Mouse (Mus musculus): ENCODE data around the gene Gucy2g.

Gene Gucy2g

GRCm38 (mm10) chr19:55241186-55241645 is at the start of gene Gucy2g:
Gene Gucy2g, minus strand, starts transcription at chr19:55241236.
- DNase-seq, result no peak

GRCm38 (mm10) chr19:55288974-55289373 is 47.9 kb upstream of the Gucy2g start:
- no peak for DNase-seq

- DNase-seq, result no peak
These were observed 45.0 kb upstream of the Gucy2g start for GRCm38 (mm10) chr19:55286034-55286433.

GRCm38 (mm10) chr19:55284093-55284492 is 43.1 kb upstream of the Gucy2g start:
- no peak for DNase-seq

- DNase-seq, result no peak
These were observed 35.7 kb upstream of the Gucy2g start for GRCm38 (mm10) chr19:55276770-55277169.

- no peak for DNase-seq
These were observed 35.1 kb upstream of the Gucy2g start for GRCm38 (mm10) chr19:55276100-55276499.

- DNase-seq, result no peak
These were observed 32.3 kb upstream of the Gucy2g start for GRCm38 (mm10) chr19:55273340-55273739.

- peak; percentile 14 for DNase-seq
These were observed 30.4 kb upstream of the Gucy2g start for GRCm38 (mm10) chr19:55271448-55271847.

GRCm38 (mm10) chr19:55269051-55269450 is 28.0 kb upstream of the Gucy2g start:
- DNase-seq, result no peak

- no peak for DNase-seq
These were observed 27.1 kb upstream of the Gucy2g start for GRCm38 (mm10) chr19:55268150-55268549.

- DNase-seq, result no peak
These were observed 25.8 kb upstream of the Gucy2g start for GRCm38 (mm10) chr19:55266786-55267185.

- DNase-seq, result no peak
These were observed 24.2 kb upstream of the Gucy2g start for GRCm38 (mm10) chr19:55265269-55265668.

- no peak for DNase-seq
These were observed 19.6 kb upstream of the Gucy2g start for GRCm38 (mm10) chr19:55260389-55261184.

GRCm38 (mm10) chr19:55258514-55258913 is 17.5 kb upstream of the Gucy2g start:
- no peak for DNase-seq

- no peak for DNase-seq
These were observed 16.8 kb upstream of the Gucy2g start for GRCm38 (mm10) chr19:55257656-55258375.

GRCm38 (mm10) chr19:55256156-55256555 is 15.1 kb upstream of the Gucy2g start:
- no peak for DNase-seq

GRCm38 (mm10) chr19:55254513-55255016 is 13.5 kb upstream of the Gucy2g start:
- peak; percentile 74 for DNase-seq

GRCm38 (mm10) chr19:55253570-55254441 is 12.8 kb upstream of the Gucy2g start:
- peak; percentile 73 for DNase-seq

GRCm38 (mm10) chr19:55253239-55253569 is 12.2 kb upstream of the Gucy2g start:
- no peak for DNase-seq

- no peak for DNase-seq
These were observed 10.5 kb upstream of the Gucy2g start, which contains the start of gene Acsl5 for GRCm38 (mm10) chr19:55251383-55252124. Gene Acsl5, plus strand, starts transcription at chr19:55251938.

- no peak for DNase-seq
These were observed 9.4 kb upstream of the Gucy2g start for GRCm38 (mm10) chr19:55250451-55250850.

- no peak for DNase-seq
These were observed 7.0 kb upstream of the Gucy2g start for GRCm38 (mm10) chr19:55247991-55248520.
